Mouse (Mus musculus) kidney, adult 2 months (tissue): ENCODE measurements around the gene Lgals3bp. TPM values are rescaled to one million over a fixed set of nuclear protein-coding genes. Genes with fewer than 3 reads are reported as not detected.
"Not testable (repeated sequence)": the region's sequence is repeated elsewhere in the genome, so short reads cannot be mapped to it uniquely, and the experiment has no call there.

Source experiments
- DNase-seq: peaks from one replicate; pipeline ENCODE4 v3.0.0; 2021
- H3K27ac ChIP-seq: fragments of 200-500 bp; 2 replicates; pipeline ENCODE4 v1.5.1; 2012; ENCODE audit warnings: low read depth, low read length, control low read depth, inconsistent platforms; ENCODE audit not compliant: insufficient read depth
- H3K27me3 ChIP-seq: fragments of 200-500 bp; replicated peaks from 2 replicates; pipeline ENCODE4 v1.6.1; 2012; ENCODE audit warnings: mild to moderate bottlenecking, moderate library complexity, low read length, inconsistent platforms; ENCODE audit not compliant: control insufficient read depth, insufficient read depth
- H3K36me3 ChIP-seq: fragments of 200-500 bp; 2 replicates; pipeline ENCODE4 v1.6.1; 2012; ENCODE audit warnings: mild to moderate bottlenecking, moderate library complexity, low read length, inconsistent platforms; ENCODE audit not compliant: control insufficient read depth, insufficient read depth
- H3K4me1 ChIP-seq: fragments of 200-500 bp; 2 replicates; pipeline ENCODE4 v1.6.1; 2011; ENCODE audit warnings: low read length; ENCODE audit not compliant: control insufficient read depth, insufficient read depth
- H3K4me3 ChIP-seq: fragments of 200-500 bp; 2 replicates; pipeline ENCODE4 v1.5.1; 2011; ENCODE audit warnings: mild to moderate bottlenecking, low read depth, low read length, control low read depth; ENCODE audit not compliant: insufficient read depth
- CTCF ChIP-seq: fragments of 200-500 bp; conservative IDR thresholded peaks from 2 replicates; pipeline ENCODE4 v1.5.1; 2011; ENCODE audit warnings: low read depth, mild to moderate bottlenecking, control low read depth, low read length, moderate library complexity, mixed read lengths; ENCODE audit not compliant: insufficient read depth, insufficient read length
- POLR2A ChIP-seq: fragments of 200-500 bp; IDR thresholded peaks from one replicate; pipeline ENCODE4 v1.6.1; 2011; ENCODE audit warnings: low read depth, low read length, control low read depth
- WGBS: fragments of 180-500 bp; shearing (Covaris S2); methylation state at CpG from one replicate; pipeline ENCODE4 v1.1.7; 2018; 5-methylcytosine and 5-hydroxymethylcytosine counted together
- polyA plus RNA-seq: library from polyadenylated mRNA; depleted of rRNA; stranded (reverse); fragments of >200 nt; gene quantifications from 2 replicates; pipeline ENCODE4 v1.2.3, GENCODE M21; 2012

The Lgals3bp gene
- polyA plus RNA-seq, 1 experiment: 360 TPM

DNA sequence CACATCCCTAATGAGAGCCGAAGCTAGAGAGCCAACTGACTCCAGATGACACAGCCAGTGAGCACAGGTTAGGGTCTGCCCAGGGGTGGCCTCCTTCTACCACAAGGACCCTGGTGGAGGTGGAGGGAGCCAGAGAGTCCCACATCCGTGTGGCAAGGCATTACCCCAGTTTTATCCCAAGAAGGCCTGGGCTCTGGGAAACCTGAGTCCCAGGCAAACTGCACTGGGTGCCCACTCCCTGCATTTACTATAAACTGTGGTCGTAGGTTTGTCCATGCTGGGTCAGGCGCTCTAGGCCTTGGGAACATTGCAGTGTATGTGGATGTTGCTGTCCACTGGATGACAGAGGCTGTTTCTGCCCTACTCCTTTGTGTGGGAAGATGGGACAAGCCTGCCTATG is 697 bp downstream of the Lgals3bp start:
- H3K27me3 ChIP-seq: no peaks in the 10 kb centered on the region
- no peaks in the 10 kb centered on the region for H3K36me3 ChIP-seq
- no peak for DNase-seq
- WGBS: 67% methylated on average over 4 of the region's 4 CpGs
- TF ChIP-seq CTCF (no peak), POLR2A (no peak)
- peaks cover 7% of the 10 kb centered on the region for H3K4me1 ChIP-seq
- peak overlapping the region; percentile 69 for H3K27ac ChIP-seq
- H3K4me3 ChIP-seq: peak overlapping the region; percentile 60

DNA sequence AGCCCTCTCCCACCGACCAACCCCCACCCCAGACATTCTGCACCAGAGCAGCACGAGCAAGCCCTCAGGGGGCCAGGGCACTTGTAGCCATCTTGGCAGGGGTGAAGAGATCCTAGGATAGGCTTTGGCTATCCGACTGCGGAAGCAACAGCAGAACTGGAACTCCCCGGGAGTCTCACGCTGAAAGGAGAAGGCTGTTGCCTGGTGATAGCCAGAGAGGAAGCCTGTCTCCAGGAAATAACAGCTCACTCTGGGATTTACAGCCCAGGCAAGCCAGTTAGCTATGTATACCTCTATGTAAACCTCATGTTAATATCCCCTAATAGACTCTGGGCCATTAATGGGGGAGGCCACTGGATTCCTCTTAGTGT is 1.3 kb downstream of the Lgals3bp start:
- TF ChIP-seq CTCF (no peak), POLR2A (no peak)
- WGBS: 24% methylated on average over 6 of the region's 6 CpGs
- Histone ChIP-seq H3K36me3 (no peaks in the 10 kb centered on the region), H3K4me1 (peaks cover 5% of the 10 kb centered on the region), H3K27me3 (no peaks in the 10 kb centered on the region), H3K27ac (peak overlapping the region; percentile 69; the same call in 1 of the 2 replicates), H3K4me3 (peak overlapping the region; percentile 23)
- peak; percentile 53 for DNase-seq

DNA sequence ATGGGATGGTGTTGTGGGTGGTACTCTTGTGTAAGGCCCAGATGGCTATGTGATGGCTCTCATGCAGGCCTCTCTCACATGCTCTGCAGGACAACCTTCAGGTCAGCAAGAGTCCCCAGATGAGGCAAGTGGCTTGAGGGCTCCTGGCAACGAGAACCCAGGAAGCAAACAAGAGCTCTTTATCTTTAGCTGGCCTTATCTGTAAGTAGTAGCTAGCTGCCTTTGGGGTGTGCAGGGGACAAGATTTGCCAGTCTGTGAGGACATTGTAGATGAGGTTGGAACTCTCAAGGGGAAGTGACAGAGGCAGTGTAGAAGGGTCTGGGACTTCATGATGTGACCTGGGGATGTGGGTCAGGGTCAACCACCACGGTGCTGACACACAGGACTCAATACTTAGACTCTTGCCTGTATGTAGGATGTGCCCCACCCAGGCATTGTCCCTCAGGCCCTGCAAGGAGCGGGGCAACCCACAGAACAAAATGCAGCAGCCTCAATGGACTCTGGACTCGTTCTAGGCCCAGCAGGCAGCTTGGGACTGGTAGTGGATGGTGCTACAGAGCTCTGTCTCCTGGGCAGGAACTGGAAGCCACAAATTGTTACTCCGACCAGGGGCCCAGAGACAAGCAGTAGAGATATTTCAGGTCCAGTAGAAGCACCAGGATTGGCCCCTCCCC is 1.9 kb downstream of the Lgals3bp start:
- H3K27me3 ChIP-seq: no peaks in the 10 kb centered on the region
- no peak for DNase-seq
- WGBS: 51% methylated on average over 5 of the region's 5 CpGs
- peak overlapping the region; percentile 23 for H3K4me3 ChIP-seq
- no peak for TF ChIP-seq POLR2A
- no peak for TF ChIP-seq CTCF
- no peaks in the 10 kb centered on the region for H3K36me3 ChIP-seq
- peaks cover 5% of the 10 kb centered on the region for H3K4me1 ChIP-seq
- H3K27ac ChIP-seq: 0 out of 2 replicates have a peak overlapping the region, but pooled peaks have one; percentile 2

DNA sequence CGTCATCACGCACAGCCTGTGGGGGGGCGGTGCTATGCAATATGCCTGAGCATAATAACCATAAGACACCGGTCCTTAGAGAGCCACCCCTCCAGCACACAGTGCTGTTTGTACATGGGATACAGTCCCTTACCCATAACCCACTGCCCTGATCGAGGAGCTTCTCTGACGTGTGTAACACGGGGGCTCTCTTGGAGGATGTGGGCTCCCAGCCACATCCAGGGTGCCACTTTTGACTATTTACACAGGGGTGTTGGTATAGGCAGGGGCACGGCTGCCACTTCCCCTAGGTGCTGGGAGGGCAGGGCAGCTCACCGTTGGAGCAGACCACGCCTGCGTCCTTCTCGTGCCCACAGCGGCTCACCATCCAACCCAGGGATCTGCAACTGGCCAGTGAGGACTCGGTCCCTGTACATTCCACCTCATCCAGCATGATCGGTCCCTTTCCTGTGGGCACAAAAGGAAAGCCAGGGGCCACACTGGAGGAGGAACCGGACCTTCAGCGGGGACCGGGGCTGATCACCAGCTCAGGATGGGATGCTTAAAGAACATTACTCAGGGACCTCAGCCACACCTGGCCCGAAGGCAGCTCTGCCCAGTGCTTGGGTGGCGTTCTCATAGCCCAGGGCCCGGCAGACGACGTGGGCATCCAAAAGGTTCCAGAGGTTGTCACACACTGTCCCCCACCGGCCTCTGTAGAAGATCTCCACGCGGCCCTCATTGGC is 3.9 kb downstream of the Lgals3bp start:
- 94% methylated on average over 26 of the region's 26 CpGs for WGBS
- Histone ChIP-seq H3K36me3 (no peaks in the 10 kb centered on the region), H3K4me1 (peaks cover 5% of the 10 kb centered on the region), H3K4me3 (no peak overlapping the region), H3K27ac (no peak overlapping the region), H3K27me3 (no peaks in the 10 kb centered on the region)
- no peak for DNase-seq
- TF ChIP-seq CTCF (no peak), POLR2A (no peak)

DNA sequence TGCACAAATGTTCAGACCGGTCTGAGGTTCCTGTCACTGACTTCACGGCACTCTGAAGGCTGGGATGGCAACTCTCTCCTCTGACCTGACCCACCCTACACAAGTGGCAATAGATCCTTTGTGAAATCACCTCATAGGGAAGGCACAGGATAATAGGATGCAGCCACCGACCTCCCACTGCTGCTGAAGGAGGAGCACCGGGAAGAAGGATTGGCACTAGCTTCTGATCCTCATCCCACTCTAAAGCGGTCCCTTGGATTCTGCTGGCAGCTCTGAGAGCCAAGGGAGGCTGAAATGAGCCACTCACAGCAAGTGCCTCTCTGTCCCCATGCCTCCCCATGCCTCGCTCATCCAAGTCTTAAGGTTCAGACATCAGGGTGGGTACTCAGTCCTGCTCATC is 7.4 kb downstream of the Lgals3bp start:
- TF ChIP-seq POLR2A (no peak), CTCF (no peak)
- H3K4me3 ChIP-seq: no peak overlapping the region
- 52% methylated on average over 6 of the region's 6 CpGs for WGBS
- no peaks in the 10 kb centered on the region for H3K27me3 ChIP-seq
- no peaks in the 10 kb centered on the region for H3K4me1 ChIP-seq
- no peak for DNase-seq
- H3K36me3 ChIP-seq: no peaks in the 10 kb centered on the region
- H3K27ac ChIP-seq: no peak overlapping the region

DNA sequence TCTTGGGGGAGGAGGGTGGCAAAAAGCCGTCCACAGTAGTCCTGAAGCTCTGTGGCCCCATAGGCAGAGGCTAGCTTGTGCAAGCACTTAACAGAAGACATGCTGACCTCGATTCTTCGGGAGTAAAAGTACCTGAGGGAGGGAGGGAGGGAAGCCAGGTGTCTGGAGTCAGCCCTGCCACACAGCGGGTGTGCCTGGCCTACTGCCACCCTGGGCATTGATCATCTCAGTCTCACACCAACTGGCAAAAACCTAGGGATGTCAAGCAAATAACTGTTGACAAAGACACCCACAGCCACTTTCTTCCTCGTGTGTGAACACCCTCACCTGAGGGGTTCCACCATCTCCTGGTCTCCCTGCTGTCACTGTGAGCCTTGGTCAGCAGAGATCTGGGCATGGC is 7.9 kb downstream of the Lgals3bp start:
- no peaks in the 10 kb centered on the region for H3K36me3 ChIP-seq
- DNase-seq: no peak
- no peak overlapping the region for H3K27ac ChIP-seq
- no peaks in the 10 kb centered on the region for H3K4me1 ChIP-seq
- H3K4me3 ChIP-seq: no peak overlapping the region
- no peaks in the 10 kb centered on the region for H3K27me3 ChIP-seq
- WGBS: 63% methylated on average over 5 of the region's 5 CpGs
- TF ChIP-seq POLR2A: no peak
- no peak for TF ChIP-seq CTCF

DNA sequence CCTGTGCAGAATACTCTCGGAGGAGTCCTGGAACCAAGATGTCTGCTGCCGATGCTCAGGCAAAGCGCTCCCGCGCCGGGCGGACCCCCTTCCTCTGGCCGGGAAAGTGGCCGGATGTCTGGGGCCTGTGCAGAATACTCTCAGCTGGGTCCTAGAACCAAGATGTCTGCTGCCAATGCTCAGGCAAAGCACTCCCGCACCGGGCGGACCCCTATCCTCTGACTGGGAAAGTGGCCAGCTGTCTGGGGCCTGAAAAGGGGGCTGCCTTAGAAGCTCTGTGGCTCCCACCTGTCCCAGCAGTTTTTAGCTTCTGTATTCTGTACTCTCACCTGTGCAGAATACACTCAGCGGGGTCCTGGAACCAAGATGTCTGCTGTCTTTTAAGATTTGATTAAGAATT is 14.1 kb downstream of the Lgals3bp start:
- not testable (repeated sequence) for DNase-seq, H3K27me3 ChIP-seq, H3K4me3 ChIP-seq, H3K27ac ChIP-seq, H3K36me3 ChIP-seq, H3K4me1 ChIP-seq
- WGBS: 94% methylated on average over 13 of the region's 13 CpGs
